Mouse (Mus musculus): ENCODE results near the gene Mto1.

- TF ChIP-seq CTCF (IDR thresholded peaks at IDR 0.05; ENCODE audit: low read depth) (no peak), EP300 (IDR thresholded peaks at IDR 0.05; ENCODE audit: low read depth) (no peak)
Measured at GRCm38 (mm10) chr9:78430486-78430885, 17.5 kb upstream of the Mto1 start.
